Mouse (Mus musculus): ENCODE measurements around the gene Cd209e. TPM values are rescaled to one million over a fixed set of nuclear protein-coding genes. Genes with fewer than 3 reads are reported as not detected.
"Not testable (repeated sequence)": the region's sequence is repeated elsewhere in the genome, so short reads cannot be mapped to it uniquely, and the experiment has no call there.

Gene Cd209e
- not detected for total RNA-seq (2021)
- long read RNA-seq, experiment 1 = 0 reads
- long read RNA-seq, experiment 2 = 0 reads

DNA sequence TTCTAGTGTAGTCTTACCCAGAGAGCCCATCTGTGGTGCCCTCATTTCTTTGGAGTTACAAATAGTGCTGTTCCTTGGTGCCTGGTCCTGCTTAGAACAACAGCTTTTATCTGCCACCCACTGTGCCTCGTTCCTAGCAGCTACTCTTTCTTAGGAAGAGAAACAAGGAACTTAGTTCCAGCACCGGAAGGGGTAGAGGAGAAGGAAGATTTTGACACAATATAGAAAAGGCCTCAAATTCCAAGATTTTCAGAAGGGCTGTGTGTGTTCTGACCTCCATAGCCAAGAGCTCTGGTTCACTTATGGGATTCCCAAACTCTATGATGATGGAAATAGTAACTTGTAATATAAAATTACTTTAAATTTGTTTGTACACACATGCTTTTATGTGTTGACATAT lies at the start of gene Cd209e:
Gene Cd209e, minus strand, starts transcription at position 101 of the 400 bp plus-strand sequence.
- no peak for DNase-seq (ENCODE audit: extremely low spot score in 1 of 2, low spot score in 2 of 2)
- no peak for TF ChIP-seq CTCF (IDR thresholded peaks at IDR 0.05)
- Histone ChIP-seq H3K4me3 (no peak within 1 kb of the TSS), H3K27ac (no peak within 1 kb of the TSS)
- intact Hi-C loops (cut with DNase I) = no loop called here

DNA sequence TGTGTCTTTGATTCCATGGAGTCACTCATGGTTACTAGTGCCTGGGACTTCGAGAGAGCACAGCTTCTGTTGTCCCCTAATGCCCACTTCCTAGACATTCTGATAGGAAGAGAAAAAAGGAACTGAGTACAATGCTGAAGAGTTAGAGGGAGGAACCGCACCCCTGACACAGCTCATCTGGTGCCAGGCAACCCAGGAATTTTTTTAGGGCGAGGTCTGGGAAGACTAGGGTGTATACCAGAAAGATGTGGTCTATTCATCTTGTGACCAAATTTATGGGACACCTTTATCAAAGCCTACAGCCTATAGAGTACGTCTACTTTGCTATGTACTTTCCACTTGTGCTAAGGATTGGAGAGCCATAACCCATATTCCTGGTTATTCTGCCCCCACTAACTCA lies 24.3 kb upstream of the Cd209e start, which contains the start of gene Cd209d:
Gene Cd209d, minus strand, starts transcription at position 101 of the 400 bp plus-strand sequence.
- no peak for TF ChIP-seq CTCF (IDR thresholded peaks at IDR 0.05)
- DNase-seq (ENCODE audit: extremely low spot score in 1 of 2, low spot score in 2 of 2) = no peak
- intact Hi-C loops (cut with DNase I) = no loop called here
- Histone ChIP-seq H3K4me3 (no peak within 1 kb of the TSS), H3K27ac (no peak within 1 kb of the TSS)

DNA sequence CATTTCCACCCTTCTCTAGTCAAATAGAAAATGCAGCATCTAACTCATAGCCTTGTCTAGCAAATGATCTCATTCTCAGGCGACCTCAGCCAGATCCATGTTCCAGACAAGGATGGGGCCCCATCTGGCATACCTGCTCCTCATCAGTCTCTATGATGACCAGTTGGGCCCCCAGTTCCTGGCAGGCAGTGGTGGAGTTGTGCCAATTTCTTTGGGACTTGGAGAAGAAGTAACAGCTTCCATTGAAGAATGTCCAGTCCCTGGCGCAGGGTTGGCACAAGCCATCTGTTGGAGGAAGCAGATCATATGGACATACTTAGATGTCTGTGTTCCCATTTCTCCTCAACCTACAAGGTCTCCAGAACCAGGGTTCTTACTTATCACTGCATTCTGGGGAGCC lies 22.0 kb upstream of the Cd209e start:
- intact Hi-C loops (cut with DNase I) = no loop called here
- no peak for TF ChIP-seq CTCF (IDR thresholded peaks at IDR 0.05)

DNA sequence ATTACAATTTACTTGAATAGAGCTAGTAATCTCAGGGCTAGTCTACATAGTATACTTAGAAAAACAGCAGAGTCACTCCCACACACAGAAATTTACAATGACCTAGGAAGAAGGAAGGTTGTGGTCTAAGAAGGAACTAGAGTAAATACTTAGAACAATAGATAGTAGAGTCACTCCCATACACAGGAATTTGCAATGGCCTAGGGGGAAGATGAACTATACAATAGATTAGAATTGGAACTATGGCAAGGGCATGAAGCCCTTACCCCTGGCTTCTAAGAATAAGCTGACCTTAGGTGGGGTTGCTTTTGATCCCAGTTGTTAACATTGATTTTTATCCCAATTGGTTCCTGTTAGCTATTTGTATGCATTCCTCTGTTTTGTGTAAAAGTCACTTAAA lies 8.6 kb upstream of the Cd209e start:
- H3K27ac ChIP-seq; DNase-seq (ENCODE audit: extremely low spot score in 1 of 2, low spot score in 2 of 2); H3K4me3 ChIP-seq; intact Hi-C loops (cut with DNase I): not testable (repeated sequence)

More for the DNA sequence above, 22.0 kb upstream of the Cd209e start:
- DNase-seq (ENCODE audit: extremely low spot score in 1 of 2, low spot score in 2 of 2) = no peak
- Histone ChIP-seq H3K4me3 (no peak overlapping the region), H3K27ac (no peak overlapping the region)

DNA sequence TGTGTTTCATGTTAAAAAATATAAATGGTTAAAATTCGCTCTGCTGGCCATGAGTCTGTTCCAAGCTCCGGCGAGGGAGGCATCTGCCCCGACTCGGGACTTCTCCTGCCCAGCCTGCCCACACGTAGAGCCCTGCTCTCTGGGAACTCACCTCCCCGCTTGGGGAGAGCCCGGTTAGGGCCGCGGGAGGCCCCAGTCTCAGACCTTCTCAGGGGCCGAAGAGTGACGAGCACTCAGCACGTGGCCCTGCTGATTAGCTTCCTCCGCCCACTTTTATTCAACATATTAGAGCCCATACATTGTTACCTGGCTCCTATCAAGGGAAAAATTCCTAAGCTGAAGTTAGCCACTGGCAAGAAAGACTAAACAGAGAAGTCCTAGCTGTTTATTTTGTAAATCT lies 51.0 kb downstream of the Cd209e start:
- Histone ChIP-seq H3K27ac (no peak overlapping the region), H3K4me3 (no peak overlapping the region)
- DNase-seq (ENCODE audit: extremely low spot score in 1 of 2, low spot score in 2 of 2) = peak; percentile 9 to 18
- intact Hi-C loops (cut with DNase I) = no loop called here
- no peak for TF ChIP-seq CTCF (IDR thresholded peaks at IDR 0.05)

Other genes with a start within 250 kb of the Cd209e start
- 10 to 100 TPM; 37.3 to 38.4 TPM for gene Xab2, start 233.0 kb downstream of the Cd209e start, total RNA-seq (2021)
- gene Pet100, start 232.8 kb downstream of the Cd209e start, total RNA-seq (2021) = 10 to 100 TPM; 72.8 to 84.1 TPM
- not detected for gene Pcp2, start 228.8 kb downstream of the Cd209e start, total RNA-seq (2021)
- 10 to 100 TPM; 50.7 to 65.6 TPM for gene Stxbp2, start 223.4 kb downstream of the Cd209e start, total RNA-seq (2021)
- 1 to 10 TPM in 1 of 2 experiments, under 1 TPM in 1; 0.79 to 1.2 TPM for gene Retn, start 198.5 kb downstream of the Cd209e start, total RNA-seq (2021)
- under 1 TPM; 0.23 to 0.37 TPM for gene Mcemp1, start 188.6 kb downstream of the Cd209e start, total RNA-seq (2021)
- 10 to 100 TPM; 10.8 to 14.2 TPM for gene Fcor, start 181.9 kb downstream of the Cd209e start, total RNA-seq (2021)
- gene Trappc5, start 178.0 kb downstream of the Cd209e start, total RNA-seq (2021) = 10 to 100 TPM; 26.4 to 27.2 TPM
- gene Fcer2a, start 160.1 kb downstream of the Cd209e start, total RNA-seq (2021) = not detected
- gene Clec4g, start 133.7 kb downstream of the Cd209e start, total RNA-seq (2021) = not detected
- 1 to 10 TPM in 1 of 2 experiments, under 1 TPM in 1; 0.54 to 1.5 TPM for gene Cd209a, start 105.3 kb downstream of the Cd209e start, total RNA-seq (2021)
- gene Cd209d, start 24.2 kb upstream of the Cd209e start, total RNA-seq (2021) = not detected
- gene Cd209b, start 72.5 kb upstream of the Cd209e start, total RNA-seq (2021) = 1 to 10 TPM in 1 of 2 experiments, under 1 TPM in 1; 0.91 to 1.0 TPM
- under 1 TPM; 0.30 to 0.34 TPM for gene Cd209c, start 100.4 kb upstream of the Cd209e start, total RNA-seq (2021)

Measured in left cerebral cortex, adult 2 months (tissue).